Mouse (Mus musculus) granulocyte monocyte progenitor cell, adult 5-6 weeks (primary cell): Measurements from ENCODE around the gene Gipc2. TPM values are rescaled to one million over a fixed set of nuclear protein-coding genes. Genes with fewer than 3 reads are reported as not detected.
"Not testable (repeated sequence)": the region's sequence is repeated elsewhere in the genome, so short reads cannot be mapped to it uniquely, and the experiment has no call there.

Experiments
- ATAC-seq: replicated peaks from 2 replicates; pipeline ENCODE4 v1.8.0; 2016; ENCODE audit warnings: mild to moderate bottlenecking, moderate TSS enrichment, inconsistent platforms; ENCODE audit not compliant: poor library complexity, severe bottlenecking
- total RNA-seq, 2 experiments: library from RNA; stranded (forward) in 1 of 2; stranded (reverse) in 1 of 2; fragments of 200-712, 200-1000 nt in 1 of 2; fragments of >200 nt in 1 of 2; fragmentation: Nextera tagmentation in 1 of 2; gene quantifications; 2 replicates each; pipeline ENCODE4 v1.2.3; 2014 to 2017

Gene Gipc2
- total RNA-seq (2014; fragmentation: Nextera tagmentation) (not detected in 2 replicates), total RNA-seq (2017) (not detected in 2 replicates)

DNA sequence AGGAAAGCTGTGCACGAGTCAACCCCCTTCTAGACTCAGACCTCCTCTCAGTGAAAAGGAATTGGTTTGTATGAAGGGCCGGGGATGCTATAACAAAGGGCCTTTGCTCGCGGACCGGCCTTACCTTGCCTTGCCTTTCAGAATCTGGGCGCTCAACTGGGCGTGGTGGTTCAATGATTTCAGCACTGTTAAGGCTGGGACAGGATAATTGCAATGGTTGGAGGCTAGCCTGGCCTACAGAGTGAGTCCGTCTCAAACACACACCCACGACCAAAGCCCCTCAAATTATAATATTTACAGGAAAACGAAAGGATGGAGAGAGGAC, at the start of gene Gipc2:
Gipc2 (minus strand) TSS at position 132 of the 325 bp plus-strand sequence.
- peak; percentile 26 for ATAC-seq

DNA sequence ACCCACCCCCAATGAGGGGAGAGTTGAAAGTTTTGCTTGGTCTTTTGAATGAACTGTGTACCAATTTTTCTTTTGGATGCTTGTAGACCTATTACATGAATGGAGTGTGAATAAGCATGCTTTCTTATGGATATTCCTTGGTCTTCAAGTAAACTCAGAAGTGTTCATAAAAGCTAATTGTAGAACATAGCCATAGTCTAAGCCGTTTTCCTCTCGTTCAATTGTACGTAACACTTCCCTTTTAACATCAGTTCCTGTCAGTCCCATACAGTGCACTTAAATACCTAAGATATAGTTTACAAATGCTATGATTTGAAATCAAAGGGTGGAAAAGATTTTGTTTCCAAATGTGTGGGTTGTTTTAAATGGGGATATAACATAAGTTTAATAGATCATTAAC, 47.4 kb upstream of the Gipc2 start:
- no peak for ATAC-seq

DNA sequence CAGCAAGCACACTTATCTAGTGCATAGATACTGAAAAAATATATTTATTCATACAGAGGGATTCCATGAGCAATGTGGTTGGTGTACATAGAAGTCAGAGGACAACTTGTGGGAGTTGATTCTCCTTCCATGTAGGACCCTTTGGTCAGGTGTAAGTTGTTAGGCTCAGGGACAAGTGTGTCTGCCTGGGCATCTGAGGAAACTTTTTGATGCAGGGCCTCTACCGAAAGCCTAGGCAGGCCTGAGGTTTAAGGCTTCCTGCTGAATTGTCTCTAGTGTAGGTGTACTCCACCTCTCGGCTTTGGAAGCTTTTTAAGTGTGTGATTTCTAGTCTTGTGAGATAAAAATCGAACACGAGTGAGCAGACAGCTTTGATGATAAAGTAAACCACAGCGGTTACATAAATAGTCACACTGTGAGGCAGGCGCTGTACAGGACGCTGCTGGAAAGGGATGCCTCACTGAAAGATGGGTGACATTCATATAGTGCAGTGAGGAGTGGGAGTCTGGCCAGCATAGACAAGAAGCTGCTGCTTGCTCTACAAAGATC, 45.8 kb upstream of the Gipc2 start:
- ATAC-seq = no peak

DNA sequence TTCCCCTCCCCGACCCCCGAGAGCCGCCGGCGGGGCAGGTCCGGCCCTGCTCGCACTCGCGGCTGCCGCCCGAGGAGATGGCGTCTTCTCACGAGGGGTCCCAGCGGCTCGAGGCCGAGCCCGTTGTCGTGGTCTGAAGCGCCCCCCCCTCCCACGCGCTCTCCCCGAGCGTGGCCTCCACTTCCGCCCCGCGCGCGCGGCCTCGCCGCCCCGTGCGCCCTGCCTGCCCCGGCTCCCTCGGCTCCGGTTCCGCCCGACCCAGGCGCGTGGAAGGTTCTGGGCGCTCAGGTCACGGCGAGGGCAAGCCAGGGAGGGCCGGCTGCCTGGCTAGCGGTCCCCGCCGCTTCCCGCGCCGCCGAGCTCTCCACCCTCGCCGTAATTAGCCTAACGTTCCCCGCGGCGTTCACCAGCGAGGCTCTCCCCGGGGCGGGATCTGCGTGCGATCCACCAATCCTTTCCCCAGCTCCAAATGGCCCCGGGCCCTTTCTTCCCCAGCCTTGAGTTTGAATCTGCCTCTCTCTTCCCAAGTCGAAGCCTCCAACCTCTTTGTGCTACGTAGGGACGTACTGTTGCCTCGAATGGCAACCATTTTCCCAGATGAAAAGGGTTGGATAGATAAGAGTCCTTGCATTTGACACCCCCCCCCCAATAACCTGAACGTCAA, 44.8 kb upstream of the Gipc2 start:
- peak; percentile 20 for ATAC-seq

DNA sequence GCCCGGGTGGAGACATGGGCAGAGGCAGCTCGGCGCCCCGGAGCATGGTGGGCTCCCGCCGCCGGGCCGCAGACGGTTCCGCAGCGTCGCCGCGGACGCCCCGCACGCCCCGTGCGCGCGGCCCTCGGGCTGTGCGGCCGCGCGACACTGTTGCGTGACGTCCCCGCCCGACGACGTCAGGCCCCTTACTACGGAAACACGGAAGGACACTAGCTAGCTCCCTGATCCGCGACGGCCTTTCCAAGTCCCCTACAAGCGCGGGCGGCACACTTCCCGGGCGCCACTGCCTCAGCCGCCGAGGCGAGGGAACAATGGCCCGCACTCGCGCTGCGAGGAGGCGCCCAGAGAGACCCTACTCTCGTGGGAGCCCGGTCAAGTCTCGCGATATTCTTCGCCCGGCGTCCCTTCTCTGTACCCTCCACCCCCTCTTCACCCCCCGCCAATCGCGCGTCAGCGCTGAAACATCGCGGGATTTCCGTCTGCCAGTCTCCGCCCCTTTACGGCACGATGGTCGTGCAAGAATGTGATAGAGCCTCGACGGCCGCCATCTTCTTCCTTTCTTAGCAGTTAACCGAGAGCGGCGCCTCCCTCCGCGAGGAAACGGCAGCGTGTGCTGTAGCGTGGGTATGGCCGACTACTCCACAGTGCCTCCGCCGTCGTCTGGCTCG, 44.1 kb upstream of the Gipc2 start, which contains the start of the genes Dnajb4 and Fubp1:
Dnajb4 (minus strand) TSS at position 336 of the 668 bp plus-strand sequence.
Fubp1 (plus strand) TSS at position 456 of the 668 bp plus-strand sequence.
- peak; percentile 77 for ATAC-seq

DNA sequence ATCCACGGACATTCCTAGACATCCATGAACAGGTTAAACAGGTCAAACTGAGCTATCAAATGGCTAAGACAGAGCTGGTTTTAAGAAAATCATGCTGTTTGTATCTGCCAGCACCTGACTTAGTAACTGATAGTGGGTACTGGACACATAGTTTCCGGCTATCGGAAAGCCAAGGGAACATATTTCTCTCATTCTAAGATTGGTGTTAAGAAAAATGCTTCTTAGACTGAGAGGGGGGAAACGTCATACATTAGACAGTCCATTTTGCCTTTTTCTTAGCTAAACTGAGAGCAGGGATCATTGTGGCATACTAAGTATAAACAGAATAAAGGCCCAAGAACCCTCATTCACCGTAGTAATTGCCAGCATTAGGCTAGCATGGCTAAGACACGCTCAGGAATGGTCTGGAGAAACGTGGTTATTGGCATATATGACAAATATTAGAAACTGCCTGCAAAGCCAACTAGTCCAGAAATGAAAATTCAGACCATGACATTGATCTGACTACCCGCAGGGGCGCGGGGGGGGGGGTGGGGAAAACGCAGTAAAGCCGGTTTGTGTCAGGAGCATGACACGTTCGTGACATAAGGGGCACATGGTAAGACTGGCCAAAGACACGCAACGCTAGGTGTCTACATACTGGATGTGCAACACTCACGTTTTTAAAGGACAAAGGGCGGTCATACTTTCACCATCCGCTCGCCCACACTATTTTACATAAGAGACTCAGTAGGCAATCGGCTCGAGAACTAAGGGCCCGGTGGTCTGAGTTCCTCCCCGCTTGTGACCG, 43.3 kb upstream of the Gipc2 start:
- ATAC-seq = peak; percentile 48

DNA sequence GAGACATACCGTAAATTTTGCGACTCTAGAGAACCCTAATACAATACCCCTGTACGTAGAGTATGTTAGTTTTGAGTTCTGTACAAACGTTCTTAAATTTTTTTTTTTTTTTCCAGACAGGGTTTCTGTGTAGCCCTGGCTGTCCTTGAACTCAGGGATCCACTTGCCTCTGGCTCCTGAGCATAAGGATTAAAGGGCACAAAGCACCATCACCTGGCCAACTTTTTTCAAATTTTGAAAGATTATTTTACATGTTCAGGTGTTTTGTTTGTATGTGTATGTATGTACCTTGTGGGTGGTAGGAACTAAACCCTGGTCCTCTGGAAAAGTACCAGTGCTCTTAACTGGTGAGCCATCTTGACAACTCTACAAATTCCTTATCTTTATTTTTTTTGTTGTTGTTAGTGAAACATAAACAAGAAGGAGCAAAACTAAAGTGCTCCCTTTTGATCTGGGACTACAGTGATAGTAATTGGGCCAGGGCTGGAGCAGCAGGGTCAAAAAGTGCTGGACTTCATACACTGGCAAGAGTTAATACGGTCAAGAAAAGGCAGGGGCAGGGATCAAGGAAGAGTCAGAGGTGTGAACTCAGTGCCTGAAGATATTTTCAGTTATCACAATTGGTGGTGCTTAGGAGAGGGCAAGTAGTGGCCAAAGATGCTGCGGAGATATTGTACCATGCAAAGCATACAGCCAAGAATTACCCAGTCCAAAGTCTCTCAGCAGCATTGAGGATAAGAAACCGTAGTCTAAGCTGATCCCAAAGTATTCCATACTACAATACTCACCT, 42.3 kb upstream of the Gipc2 start:
- no peak for ATAC-seq

DNA sequence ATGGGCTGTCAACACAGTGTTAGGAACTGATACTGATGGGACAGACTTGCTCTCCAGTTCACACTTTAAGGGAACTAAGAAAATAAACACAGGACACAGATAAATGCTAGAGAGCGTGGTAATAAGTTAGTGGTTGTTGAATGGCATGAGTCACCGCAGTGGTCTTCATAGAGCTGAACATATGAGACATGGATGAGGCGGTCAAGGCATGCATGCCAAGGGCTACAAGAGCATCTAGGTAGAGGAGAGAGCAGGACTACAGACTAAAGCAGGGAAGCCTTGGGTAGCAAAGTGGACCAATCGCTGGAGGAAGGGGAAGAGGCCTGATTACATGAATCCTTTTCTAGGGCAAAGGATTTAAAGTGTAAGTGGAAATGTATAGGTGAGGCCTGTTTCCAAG, 41.1 kb upstream of the Gipc2 start:
- ATAC-seq = no peak

DNA sequence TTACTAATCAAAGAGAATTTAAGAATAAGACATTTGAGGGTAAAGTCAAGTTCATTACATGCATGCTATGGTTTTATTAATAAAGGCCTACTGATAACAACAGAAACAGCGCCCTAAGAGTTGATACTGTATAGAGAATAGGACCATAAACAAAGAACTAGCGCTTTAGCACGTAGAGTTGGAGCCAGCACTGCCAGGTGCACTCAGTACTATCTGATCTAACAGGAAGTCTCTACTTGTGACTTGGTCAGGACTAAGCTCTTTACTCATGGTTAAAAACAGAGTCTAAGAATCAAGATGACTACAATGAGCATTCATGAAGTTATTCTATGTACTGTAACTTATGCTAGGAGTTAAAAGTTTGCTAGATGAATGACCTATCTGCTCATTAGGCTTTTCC, 38.5 kb upstream of the Gipc2 start:
- no peak for ATAC-seq

DNA sequence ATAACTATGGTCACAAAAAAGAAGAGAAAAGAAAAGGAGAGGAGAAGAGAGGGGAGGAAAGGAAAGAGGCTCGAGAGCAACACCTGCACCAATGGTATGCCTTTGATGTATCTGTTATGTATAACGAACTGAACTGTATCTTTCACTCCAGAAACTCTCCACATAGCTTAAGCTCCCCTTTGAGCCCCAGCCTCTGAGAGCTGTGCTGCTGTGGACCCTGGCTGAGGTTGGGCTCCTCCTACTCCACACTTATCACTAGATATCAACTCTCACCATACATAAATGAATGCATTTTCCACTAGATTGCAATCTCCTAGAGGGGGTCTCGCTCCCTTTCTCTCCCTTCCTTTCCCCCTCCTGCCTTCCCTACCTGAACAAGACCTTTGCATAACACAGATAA, 38.0 kb upstream of the Gipc2 start:
- no peak for ATAC-seq

DNA sequence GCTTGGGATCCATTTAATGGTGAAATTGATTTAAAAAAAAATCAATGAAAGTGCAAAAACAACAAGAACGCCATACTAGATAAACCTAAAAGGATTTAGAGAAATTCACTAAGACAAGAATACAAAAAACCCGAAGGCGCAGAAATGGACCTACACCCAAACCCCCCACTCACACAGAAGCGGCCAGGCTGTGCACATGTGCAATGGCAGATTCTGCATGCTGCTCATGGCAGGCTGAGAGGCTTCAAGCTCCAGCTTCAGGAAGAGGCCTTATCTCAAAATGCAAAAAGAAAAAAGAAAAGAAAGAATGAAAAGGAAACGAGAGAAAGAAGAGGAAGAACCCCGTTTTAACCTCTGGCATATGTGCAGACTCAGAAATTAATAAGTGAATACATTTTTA, 37.4 kb upstream of the Gipc2 start:
- ATAC-seq = no peak

DNA sequence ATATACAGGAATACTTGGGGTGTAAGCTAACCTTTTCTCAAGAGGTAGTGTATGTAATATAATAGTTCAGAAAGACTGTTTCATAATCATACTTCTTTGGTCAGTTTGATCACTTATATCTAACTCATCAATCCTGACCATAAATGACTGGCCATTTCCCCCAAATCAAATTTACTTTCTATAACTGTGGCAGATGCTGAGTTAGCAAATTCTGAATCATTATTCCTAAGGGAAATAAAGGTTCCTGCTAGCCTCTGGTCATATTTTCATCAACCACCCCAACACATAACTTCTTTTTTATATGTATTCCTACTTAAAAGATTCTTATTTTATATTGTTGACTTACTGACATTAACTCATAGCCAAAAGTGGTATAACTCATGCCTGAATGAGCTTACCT, 36.9 kb upstream of the Gipc2 start:
- no peak for ATAC-seq

DNA sequence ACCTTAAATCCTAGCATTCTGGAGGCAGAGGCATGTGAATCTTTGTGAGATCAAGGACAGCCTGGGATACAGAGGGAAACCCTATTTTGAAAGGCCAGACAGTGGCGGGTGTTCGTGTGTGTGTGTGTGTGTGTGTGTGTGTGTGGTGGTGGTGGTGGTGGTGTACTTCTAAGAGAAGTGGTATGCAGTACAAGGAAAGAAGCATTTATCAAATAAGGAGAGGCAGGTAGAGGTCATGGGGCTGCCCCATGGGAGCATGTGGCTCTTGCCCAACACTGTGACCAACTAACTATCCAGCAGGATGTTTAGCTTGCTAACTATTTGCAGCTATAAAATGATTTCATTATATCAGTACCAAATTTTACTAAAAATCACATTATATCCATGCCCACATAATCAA, 35.6 kb upstream of the Gipc2 start:
- ATAC-seq = no peak

DNA sequence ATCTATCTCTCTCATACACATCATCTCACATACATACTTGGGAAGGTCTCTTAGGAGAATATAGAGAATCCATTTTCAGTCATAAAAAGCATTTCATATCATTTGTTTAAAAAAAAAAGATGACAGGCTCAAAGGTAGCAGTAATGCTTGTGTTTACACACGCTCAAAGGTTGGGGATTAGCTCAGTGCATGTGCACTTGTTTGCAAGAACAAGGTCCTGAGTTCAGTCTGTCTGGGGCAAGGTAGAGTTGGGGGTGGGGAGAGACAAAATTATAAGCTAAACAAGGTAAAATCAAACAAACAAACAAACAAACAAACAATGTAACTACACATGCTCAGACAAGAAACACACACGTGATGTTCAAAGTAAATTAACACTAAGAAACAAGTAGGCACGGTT, 35.2 kb upstream of the Gipc2 start:
- ATAC-seq = no peak

DNA sequence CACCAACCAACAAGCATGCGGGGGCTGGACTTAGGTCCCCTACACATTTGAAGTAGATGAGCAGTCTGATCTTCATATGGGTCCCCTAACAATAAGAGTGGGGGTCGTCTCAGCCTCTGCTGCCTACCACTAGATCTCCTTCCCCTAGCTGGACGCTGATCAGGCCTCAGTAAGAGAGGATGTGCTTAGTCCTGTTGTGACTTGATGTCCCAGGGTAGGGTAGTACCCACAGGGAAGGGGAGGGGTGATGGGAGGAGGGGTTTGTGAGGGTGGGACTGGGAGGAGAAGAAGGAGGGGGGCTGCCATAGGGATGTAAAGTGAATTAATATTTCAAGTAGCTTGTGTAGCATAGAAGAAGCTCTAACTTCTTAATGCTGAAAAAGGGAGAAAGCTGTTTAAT, 33.1 kb upstream of the Gipc2 start:
- ATAC-seq = no peak

DNA sequence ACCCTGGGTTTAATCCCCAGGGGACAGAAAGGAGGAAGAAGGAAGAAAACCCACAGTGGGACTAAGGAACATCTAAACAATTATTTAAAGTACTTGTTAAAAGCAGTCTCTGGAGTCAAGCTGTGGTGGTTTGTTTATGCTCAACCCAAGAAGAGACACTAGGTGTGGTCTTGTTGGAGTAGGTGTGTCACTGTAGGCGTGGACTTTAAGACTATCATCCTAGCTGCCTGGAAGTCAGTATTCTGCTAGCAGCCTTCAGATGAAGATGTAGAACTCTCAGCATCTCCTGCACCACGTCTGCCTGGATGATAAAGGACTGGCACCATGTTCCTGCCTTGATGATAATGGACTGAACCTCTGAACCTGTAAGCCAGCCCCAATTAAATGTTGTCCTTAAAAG, 31.2 kb upstream of the Gipc2 start:
- ATAC-seq = not testable (repeated sequence)

DNA sequence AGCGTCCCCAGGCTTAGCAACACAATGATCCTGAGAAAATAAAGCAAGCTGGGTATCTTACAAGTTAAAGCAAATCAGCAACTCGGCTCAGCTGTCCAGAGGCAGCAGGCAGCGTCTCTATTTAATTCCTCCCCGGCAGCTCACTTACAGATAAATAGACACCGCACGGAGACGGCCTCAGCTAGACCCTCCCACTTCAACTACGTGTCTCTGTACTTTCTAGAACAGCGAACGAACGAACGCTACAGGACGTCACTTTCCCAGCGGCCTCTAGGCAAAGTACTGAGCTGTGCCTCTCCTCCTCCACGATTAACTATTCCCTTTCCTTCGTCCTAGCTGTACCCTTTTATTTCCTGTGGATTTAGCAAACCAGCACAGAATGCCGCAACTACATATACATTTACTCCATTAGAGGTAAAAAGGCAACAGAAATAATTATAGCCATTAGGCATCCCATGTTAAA, 27.6 kb upstream of the Gipc2 start:
- peak; percentile 87 for ATAC-seq

DNA sequence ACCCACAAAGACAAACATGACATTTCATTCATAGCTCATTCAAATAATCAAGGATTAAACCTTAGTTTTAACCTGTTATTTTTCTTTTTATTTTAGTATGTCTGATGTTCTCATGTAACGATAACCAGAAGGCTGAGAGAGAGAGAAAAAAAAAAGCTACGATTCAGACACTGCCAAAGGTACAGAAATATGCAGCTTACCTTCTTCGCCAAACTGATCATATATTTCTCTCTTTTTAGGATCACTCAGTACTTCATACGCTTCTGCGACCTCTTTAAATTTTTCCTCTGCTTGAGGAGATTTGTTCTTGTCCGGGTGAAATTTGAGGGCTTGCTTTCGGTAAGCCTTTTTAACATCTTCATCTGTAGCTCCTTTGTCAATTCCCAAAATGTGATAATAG, 27.1 kb upstream of the Gipc2 start:
- ATAC-seq = peak; percentile 1; the same call in 1 of the 2 replicates

DNA sequence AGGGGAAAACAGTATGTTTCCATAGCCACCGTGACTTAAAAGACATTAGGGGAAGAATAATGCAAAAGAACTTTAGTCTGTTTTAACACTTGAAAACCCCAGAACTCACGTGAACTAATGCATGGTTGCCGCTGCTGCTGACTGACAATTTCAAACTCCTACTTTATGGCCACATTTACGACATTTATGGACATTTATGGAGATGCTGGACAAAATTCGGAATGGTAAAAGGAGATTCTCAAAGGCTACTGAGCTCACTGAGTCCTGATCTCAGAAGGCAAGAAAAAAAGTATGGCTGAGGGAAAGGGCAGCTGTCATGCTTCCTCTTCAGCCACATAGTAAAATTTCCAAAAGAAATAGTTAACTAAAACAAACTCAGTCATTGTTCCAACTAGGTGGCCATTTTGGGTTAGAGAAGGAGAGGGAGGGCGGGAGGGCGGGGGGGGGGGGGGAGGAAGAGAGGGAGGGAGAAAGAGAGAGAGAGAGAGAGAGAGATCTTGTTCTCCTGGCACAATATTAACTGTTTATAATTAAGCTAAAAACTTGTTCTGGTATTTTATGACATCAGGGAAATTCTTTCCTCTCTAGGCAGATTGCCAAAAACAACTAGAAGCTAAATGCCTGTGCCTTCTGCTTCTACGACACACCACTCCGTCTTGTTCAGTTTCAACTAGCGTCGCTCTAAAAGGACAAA, 26.4 kb upstream of the Gipc2 start:
- ATAC-seq = peak; percentile 26
